Mouse (Mus musculus) cerebellum, adult 9-10 months (tissue): ENCODE measurements around the gene Nsd1.
"Not testable (repeated sequence)": the region's sequence is repeated elsewhere in the genome, so short reads cannot be mapped to it uniquely, and the experiment has no call there.

ENCODE experiments used
- DNase-seq: peaks from one replicate; pipeline ENCODE4 v3.0.0; 2022

The Nsd1 gene

DNA sequence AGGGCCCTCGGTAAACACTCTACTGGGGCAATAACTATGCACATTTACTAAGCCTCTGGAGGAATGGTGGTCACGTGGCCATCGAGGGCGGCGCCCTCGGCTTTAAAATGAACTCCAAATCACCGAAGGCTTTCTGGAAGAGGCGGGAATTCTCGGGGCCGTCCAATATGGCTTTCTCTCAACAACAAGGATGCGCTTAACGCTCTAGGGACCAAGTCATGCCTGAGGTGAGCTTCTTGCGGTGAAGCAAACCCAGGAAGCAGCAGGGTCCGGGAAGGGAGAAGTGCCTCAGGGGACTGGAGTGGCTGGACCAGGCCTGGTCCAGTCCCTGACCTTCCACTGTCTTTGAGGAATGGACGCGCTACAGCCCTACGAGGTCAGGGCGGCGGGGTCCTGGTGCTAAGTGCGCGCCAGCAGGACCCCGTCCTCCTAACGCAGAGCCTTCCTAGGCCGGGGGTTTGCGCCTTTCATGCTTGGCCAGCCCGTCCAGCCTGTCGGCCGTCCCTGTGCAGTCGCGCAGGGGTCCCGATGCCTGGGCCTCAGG is at the start of gene Nsd1:
Nsd1 (plus strand) TSS at position 134 of the 544 bp plus-strand sequence.
- peak; percentile 65 for DNase-seq

DNA sequence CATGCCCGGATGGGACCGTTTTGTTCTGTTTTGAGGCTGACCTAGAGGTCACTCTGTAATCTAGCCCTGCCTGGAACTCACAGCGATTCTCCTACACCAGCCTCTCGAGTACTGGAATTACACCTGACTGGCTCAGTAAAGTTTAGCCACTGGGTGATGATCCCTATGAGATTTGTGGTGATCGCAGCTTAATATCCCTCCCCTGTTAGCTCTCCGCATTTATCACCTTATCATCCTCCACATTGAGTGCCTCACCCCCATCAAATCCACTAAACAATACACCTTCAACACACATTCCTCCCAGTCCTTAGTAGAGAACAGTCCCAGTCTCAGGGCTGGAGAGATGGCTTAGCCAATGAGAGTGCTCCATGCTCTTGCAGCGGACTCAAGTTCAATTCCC is 47.2 kb upstream of the Nsd1 start:
- no peak for DNase-seq

DNA sequence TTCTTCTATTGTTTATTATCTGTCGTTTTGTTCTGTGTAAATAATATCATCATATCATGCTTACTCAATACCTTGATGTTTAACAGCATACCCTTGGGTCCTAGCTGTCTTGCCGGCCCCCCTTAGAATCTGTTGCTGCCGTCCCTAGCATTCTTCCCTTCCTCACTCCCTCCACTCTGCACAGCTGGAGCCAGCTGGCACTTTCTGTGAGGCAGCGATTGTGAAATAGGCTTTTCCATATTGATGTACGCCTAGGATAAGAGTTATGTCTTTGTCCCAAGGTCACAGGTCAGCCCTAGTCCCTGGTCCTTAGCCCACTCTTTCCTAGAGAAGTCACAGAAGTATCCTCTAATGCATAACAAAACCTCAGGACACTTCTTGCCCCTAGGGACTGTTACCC is 46.0 kb upstream of the Nsd1 start:
- no peak for DNase-seq

DNA sequence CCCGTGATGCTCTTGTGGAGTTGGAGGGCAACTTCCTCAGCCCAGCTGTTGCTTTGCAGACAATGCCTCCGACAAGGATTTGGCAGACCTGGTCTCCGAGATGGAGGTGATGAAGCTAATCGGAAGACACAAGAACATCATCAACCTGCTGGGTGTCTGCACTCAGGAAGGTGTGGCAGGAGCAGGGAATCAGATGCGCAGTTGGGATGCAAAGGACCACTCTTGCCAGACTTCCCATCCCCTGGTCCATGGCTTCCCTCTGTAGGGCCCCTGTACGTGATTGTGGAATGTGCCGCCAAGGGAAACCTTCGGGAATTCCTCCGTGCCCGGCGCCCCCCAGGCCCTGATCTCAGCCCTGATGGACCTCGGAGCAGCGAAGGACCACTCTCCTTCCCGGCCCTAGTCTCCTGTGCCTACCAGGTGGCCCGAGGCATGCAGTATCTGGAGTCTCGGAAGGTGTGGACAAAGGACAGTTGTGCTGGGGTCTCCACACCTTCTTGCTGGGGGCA is 43.7 kb upstream of the Nsd1 start:
- no peak for DNase-seq

DNA sequence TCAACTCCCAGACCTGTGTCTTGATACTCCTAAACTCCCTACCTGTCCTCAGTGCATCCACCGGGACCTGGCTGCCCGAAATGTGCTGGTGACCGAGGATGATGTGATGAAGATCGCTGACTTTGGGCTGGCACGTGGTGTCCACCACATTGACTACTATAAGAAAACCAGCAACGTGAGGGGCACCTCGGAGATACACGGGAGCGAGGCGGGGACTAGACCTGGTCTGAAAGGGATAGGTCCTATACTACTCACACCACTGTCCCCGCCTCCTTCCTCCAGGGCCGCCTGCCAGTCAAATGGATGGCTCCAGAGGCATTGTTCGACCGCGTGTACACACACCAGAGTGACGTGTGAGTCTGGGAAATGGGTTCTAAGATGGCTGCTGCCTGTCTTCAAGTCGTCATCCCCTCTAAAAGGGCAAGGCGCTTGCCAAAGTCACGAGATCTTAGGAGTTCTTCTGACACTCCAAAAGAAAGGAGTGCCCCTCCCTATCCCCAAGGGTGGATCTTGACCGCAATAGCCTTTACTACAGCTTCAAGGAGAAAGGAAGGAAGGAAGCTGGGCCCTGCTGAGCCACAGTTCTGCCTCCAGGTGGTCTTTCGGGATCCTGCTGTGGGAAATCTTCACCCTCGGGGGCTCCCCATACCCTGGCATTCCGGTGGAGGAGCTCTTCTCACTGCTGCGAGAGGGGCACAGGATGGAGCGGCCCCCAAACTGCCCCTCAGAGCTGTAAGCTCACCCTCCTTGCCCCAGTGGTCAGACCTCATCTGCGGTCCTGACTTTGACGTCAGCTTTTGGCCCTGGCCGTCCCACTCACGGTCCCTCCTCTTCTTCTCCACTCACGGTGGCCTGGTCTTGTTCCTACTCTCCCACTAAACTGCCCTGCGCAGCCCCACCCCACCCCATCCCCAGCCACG is 42.5 kb upstream of the Nsd1 start:
- no peak for DNase-seq

DNA sequence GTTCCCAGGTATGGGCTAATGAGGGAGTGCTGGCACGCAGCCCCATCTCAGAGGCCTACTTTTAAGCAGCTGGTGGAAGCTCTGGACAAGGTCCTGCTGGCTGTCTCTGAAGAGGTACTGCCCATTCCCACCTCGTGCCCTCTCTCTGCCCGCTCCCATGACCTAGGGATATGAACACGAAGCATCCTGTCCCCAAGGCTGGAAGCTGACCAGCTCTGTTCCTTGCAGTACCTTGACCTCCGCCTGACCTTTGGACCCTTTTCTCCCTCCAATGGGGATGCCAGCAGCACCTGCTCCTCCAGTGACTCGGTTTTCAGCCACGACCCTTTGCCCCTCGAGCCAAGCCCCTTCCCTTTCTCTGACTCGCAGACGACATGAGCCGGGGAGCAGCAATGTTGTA is 41.8 kb upstream of the Nsd1 start:
- no peak for DNase-seq

DNA sequence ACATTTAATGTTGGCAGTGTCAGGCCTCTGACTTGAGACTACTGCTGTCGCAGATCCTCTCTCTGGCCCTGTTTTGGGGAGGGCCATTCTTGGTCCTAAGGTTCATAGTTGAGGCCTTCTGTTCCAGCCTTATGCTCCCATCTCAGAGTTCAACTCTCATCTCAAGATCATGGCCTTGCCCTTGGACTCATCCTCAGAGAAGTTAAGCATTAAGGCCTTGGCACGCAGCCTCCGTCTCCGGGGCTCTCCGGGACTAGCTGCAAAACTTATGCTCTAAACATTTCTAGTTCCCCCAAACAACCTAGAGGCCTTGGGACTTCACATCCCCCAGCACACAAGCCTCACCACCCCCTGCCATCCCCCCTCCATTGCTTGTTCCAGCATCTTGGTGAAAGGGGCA is 41.3 kb upstream of the Nsd1 start:
- DNase-seq: no peak

DNA sequence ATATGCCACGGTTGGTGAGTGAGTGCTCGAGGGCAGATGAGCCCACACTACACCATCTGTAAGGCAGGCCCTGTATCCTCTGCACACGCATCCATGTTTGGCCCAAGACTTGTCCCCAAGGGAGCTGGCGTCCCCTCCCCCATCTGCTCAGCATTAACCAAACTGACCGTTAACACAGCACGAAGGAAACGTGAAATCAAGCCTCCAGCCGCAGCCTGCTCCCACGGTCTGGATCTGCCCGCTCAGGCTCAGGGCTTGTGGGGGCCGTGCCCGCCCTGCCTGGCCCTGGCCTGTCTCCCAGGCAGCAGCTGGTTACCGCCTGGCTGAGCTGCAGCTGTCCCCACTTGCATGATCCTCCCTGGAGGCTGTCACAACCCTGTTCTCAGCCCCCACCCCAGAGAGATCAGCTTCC is 40.6 kb upstream of the Nsd1 start:
- no peak for DNase-seq

DNA sequence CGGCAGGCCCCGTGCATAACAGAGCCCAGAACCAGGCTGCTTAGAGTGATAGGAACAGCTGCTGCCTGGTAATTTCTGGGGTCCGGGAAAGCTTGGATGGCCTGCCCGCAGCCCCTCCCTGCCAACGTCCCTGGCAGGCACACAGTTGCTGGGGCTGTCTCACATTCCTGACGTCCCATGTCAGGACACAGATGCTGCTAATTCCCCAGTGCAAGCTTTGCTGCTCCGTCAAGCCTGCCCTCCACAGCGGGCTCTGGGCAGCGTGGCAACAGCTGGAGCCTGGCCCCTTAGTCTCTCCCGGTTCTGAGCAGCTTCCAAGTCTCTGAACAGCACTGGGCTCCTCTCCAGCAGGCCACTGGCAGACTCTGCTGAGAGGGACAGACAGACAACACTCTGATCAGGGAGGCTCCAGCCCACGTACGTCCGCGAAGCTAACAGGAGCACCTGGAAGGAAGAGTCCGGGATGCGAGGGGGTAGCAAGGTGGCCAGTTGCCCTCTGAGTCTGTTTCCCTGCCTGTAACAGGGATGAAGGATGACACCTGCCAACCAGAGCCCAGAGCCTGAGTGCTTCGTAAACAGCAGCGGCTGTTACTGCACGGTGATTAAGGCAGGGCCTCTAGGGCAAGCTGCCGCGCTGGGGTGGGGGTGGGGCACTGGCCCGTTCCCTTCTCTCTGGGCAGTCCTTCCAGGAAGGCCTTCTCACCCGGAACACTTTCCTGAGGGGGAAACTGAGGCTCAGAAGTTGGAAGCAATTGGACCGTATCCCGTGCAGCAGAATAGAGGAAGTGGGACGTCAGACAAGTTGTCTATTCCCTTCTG is 37.9 kb upstream of the Nsd1 start:
- no peak for DNase-seq

DNA sequence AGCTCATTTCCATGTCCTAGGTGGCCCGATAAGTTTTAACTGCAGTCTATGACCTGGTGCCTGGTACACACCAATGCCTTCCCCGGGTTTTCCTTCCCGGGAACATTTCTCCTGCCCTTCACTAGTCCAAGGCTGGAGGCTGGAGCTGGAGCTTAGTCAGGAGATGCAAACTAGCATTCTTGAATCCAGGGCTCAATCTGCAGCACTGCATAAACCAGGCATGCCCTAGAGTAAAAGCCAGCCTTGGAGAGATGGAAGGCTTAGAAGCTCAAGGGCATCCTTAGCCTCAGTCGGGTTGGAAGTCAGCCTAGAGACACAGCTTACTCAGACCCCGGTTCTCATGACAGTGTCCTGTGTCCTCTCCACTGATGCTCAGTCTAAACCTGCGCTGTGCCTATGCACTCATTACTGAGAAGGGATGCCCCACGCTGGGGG is 37.2 kb upstream of the Nsd1 start:
- DNase-seq: no peak

DNA sequence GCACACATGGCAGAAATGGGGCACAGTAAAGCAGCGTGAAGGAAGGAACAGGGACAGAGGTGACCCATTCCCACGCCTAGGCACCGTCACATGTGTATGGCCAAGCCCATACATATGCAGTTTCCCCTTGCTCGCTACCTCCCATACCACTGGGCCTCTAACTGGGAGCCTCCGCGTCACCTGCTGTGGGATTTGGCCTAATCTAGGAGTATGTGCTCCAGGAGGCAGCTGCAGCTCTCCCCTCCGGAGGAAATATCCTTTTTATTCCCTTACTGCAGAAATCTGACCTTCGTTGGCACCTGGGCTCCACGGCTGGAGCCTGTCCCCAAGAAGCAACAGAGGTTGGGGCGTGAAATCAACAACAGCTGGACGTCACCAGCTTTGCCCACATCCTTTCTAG is 35.2 kb upstream of the Nsd1 start:
- no peak for DNase-seq

DNA sequence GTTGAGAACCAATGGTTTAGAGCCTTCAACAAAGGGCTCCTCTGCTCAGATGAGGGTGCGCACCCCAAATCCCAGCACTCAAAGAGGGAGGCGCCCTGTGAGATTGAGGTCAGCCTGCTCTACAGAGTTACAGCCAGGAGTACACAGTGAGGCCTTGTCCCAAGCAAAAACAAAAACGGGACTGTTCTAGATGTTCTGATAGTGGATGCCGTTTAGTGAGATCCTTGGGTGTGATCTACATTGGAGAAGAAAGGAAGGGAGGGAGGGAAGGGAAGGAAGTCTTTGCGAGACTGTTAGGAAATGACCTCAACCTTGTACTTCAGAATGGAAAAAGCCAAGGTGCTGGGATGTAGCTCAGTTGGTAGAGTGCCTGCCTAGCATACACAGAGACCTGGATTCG is 33.3 kb upstream of the Nsd1 start:
- no peak for DNase-seq

DNA sequence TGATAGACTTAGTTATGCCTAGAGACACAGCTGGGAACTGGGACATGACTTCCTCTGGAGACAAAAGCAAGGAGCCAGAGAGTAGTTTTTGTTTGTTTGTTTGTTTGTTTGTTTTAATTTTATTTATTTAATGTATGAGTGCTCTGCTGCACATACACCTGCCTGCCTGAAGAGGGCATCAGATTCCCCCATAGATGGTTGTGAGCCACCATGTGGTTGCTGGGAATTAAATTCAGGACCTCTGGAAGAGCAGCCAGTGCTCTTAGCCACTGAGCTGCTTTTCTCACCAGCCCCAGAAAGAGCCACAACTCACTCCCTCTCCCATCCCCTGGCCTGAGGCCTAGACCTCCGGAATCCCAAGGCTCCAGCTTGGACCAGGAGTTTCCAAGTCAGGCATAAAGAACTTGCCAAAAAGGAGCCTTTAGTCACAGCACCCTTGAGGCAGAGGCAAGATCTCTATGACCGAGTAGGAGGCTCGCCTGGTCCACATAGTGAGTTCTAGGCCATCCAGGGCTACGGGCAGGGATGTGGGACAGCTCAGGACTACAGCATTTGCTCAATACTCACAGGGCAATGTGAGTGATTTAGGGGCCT is 31.6 kb upstream of the Nsd1 start:
- DNase-seq: no peak

DNA sequence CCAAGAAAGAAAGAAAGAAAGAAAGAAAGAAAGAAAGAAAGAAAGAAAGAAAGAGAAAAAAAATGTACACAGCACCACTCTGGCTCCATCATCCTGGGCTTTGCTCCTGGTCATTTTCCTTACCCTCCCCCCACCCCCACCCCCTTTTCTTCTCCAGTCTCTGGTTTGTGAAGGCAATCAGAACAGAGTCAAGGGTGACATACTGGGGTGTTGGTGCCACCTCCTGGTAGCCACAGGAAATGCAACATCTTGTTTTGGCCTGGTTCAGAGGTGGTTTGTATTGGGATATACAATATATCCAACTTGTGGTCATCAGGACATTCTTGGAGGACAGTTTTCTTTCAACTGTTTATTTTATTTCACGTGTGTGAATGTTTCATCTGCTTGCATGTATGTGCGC is 31.0 kb upstream of the Nsd1 start:
- DNase-seq: peak; percentile 84

DNA sequence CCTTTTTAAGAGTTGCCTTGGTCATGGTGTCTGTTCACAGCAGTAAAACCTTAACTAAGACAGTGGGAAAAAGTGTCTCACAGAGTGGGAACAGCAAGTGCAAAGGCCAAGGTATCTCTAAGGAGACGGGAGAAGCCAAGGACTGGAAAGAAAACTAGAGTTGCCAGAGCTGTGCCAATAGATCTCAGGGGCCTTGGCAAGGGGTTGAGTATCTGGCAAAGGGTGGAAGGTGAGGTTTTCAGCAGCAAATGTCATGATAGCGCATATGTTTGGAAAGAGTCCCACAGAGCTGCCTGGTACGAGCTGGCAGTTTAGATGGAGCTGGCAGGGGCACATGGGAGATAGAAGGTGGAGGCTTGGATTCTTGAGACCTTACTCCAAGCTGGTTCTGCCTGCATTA is 30.0 kb upstream of the Nsd1 start:
- peak; percentile 51 for DNase-seq

DNA sequence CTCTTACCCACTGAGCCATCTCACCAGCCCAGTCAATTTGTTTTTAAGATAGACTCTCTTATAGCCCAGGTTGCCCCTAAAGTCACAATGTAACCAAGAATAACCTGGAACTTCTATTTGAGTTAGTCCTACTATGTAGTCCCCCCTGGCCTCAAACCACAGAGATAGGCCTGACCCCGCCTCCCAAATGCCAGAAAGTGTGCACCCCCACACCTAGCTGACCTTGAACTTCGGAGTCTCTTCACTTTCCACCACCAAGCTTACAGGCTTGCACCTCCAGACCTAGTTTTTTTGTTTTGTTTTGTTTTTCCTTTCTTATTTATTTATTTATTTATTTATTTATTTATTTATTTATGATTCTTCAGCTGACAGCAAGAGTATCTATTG is 27.8 kb upstream of the Nsd1 start:
- DNase-seq: peak; percentile 42

DNA sequence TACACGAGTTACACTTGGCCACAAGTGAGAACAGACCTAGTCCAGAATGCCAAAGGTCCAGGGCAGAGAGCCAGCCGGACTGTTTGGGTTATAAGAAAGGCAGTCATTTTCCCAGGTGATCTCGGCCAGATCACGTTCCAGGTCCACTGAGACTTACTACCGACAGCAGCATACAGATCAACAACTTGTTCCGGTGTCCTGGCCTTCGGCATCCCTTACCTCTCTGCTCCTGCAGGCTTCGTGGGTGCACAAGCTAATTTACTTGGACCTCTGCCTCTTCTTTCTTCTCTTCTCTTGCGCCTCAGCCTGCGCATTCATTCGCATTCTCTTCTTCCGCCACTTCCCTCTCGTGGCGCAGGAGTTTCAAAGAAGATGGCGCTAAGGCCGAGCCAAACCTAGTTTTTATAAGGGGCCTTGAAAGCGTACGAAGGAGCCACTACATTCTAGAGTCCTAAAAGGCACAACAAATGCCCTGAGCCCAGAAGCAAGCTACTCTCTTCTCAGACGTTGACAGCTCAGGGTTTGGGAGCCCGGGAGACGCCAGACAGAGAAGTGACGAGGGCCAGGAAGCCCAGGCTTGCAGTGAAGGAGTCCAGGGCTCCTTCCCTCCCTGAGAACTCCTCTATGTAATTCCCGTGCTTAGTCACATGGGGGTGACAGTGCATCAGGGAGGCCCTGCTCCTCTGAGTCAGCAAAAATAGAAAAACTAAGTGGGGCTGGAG is 27.2 kb upstream of the Nsd1 start:
- DNase-seq: peak; percentile 80

DNA sequence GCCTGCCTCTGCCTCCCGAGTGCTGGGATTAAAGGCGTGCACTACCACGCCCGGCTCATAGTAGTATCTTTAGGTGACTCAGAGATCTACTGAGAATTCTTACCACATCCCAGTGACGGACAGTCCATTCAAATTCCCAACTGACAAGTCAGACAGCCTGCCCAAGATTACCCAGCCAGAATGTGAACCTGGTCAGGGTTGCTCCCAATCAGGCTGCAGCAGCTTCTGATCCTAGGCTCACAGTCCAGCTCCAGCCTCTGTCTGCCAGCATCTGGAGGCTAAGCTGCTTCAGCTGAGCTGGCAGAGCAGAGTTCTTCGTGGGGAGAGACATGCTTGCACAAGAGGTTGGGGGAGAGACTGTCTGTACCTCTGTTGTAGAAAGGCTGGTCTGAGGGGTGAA is 26.2 kb upstream of the Nsd1 start:
- no peak for DNase-seq

DNA sequence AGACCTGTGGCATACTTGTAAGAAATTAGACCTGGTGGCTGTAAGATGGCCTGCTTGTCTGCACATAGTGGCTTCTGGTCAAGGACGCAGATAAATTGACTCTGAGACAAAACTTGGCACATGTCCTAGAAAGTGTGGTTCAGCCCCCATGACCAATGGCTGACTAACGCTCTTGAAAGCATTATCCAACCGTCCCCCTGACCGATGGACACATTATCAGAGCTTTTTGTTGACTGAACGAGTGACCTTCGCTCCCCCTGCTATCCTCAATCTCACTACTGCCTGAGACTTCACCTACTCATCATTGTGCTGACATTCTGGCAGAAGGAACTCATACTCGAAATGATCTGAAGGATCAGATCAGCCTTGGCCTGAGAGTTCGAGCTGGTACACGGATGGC is 22.5 kb upstream of the Nsd1 start:
- not testable (repeated sequence) for DNase-seq

DNA sequence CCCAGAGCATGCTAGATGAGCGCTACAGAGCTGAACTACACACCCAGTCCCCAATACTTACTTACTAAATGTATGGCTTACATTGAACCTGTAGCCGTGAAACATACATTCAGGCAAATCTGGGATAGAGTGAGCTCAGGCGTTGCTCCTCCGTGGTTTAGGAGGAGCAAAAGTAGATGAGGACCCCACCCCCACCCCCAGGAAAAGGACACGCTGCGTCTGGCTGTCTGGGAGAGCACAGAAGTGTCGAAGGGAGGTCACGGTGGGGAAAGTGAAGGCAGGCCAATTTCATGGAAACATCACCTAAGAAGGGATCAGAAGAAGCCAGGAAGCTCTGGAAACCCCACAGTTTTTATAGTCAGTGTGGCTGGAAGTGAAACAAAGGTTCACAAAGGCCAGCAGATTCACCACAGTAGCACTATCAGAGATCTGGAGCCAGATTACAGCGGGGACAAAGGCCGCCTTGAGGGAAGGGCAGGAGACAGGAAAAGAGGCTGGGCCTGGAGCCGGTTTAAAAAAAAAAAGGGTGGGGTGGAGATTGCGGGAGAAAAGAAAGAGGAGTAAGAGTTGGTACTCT is 20.0 kb upstream of the Nsd1 start:
- DNase-seq: no peak

DNA sequence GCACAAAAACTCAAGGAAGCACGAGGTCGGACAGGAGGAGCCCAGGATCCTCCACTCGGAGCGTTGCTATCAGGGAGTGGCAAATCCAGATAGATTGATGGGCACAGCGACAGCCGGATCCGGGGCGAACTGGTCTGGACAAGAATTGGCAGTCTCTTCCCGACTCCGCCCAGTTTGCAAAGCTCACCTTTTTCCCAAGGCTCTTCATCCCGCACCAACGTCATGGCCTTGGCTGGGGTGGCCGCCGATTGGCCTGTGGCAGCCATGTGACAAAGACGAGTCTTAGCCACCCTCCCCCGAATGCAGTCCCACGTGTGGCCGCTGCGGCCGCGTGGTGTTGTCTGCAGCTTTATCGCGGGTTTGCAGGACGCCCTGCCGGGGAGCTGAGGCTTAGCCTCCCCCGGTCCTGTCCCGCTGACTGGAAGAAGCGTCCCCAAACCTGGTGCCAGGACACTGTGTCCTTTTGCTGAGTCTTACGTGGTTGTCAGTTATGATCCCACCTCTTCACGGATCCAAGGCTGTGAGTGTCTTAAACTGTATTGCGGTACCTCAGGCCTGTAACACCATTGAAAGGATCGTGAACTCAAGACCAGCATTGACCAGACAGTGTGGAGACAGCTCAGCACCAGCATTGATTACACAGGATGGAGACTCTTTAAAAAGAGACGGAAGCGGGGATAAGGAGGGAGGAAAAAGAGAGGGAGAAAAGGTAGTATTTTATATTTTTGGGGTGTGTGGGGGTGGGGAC is 19.3 kb upstream of the Nsd1 start:
- peak; percentile 97 for DNase-seq
